Mouse (Mus musculus): ENCODE data around the gene Atp6v0b.

Atp6v0b gene

GRCm38 (mm10) chr4:117887133-117887532 lies at the start of gene Atp6v0b:
Gene Atp6v0b (minus strand): TSS chr4:117887333.
- DNase-seq (ENCODE audit: low read depth, low spot score) = peak; percentile 82

DNA sequence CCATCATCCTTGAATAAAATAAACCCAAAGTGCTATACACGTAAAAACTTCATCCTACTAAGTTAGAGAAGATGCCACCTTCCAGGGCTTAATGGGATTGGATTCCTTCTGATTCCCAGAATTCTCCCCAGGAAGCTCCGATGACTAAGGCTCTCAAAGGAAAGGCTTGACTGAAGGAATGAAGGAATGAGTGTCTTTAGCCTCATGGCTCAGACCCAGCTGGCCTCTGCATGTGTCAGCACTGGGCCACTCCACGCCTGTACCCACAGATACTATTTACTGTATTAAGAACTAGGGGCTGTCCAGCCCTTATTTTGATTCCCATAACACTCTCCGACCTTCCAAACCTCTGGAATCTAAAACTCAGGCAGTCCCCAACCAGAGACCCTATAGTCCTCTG lies 46.9 kb upstream of the Atp6v0b start:
- no peak for DNase-seq (ENCODE audit: low read depth, low spot score)

DNA sequence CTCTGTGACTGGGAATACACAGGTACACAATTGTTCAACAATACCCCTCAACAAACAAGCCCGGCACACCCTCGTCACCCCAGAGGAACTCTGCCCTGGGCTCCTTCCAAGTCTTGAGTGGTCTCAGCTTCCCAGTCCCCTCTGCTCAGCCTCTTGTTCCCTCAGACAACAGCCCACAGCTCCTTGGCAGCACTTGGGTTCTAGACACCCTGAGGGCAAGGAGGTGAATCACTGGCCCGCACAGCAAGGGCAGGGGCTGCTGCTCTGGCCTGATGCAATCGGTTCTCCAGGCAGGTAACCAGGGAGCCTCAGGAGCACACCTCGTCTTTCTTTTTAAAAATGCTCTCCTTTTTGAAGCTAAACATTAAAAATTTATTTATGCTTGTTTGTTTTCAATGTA lies 46.1 kb upstream of the Atp6v0b start:
- no peak for DNase-seq (ENCODE audit: low read depth, low spot score)

- peak; percentile 34 for DNase-seq (ENCODE audit: low read depth, low spot score)
Measured at GRCm38 (mm10) chr4:117929391-117929881, 42.3 kb upstream of the Atp6v0b start, which contains the start of gene Artn. Gene Artn (minus strand): TSS chr4:117929763.

GRCm38 (mm10) chr4:117928699-117929241 lies 41.6 kb upstream of the Atp6v0b start:
- DNase-seq (ENCODE audit: low read depth, low spot score) = peak; percentile 85

- peak; percentile 49 for DNase-seq (ENCODE audit: low read depth, low spot score)
Measured at GRCm38 (mm10) chr4:117928234-117928633, 41.1 kb upstream of the Atp6v0b start.

- no peak for DNase-seq (ENCODE audit: low read depth, low spot score)
Measured at GRCm38 (mm10) chr4:117926545-117927482, 39.7 kb upstream of the Atp6v0b start.

GRCm38 (mm10) chr4:117924916-117925315 lies 37.8 kb upstream of the Atp6v0b start:
- no peak for DNase-seq (ENCODE audit: low read depth, low spot score)

- DNase-seq (ENCODE audit: low read depth, low spot score) = no peak
Measured at GRCm38 (mm10) chr4:117923450-117923849, 36.3 kb upstream of the Atp6v0b start.

DNA sequence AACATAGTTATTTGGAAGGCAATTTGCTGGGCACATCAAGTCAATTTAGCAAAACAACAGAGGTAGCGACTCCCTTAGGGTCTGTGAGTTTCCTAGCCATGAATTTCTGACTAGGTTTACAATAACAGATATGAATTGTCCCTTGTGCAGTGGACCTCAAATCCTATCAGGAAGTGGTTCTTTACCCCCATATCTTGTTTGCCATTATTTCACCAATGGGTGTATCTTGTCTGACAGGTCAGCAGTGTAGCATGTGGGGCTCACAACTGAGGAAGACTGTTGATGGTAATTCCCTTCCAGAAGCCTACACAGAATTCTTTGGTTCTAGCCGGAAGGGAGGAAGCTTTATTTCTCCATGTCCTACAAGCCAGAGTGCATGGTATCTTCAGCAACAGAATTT lies 34.2 kb upstream of the Atp6v0b start:
- no peak for DNase-seq (ENCODE audit: low read depth, low spot score)

GRCm38 (mm10) chr4:117918762-117919161 lies 31.6 kb upstream of the Atp6v0b start:
- DNase-seq (ENCODE audit: low read depth, low spot score) = no peak

- DNase-seq (ENCODE audit: low read depth, low spot score) = no peak
Measured at GRCm38 (mm10) chr4:117918261-117918660, 31.1 kb upstream of the Atp6v0b start.

DNA sequence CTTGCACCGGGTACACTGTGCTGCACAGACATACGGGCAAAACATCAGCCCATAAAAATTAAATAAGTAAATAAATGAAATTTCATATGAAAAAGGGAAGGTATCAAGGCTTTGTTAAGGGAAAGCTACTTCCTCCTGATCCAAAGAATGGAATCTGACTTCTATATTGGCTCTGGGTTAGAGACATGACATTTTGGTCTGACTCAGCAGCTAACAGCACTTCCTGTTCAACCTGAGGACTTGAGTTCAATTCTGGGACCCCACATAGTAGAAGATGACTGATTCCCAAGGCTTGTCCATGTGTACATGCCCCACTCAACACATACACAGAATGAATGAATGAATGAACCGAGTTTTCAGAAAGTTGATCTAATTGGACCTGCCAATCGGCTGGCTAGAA lies 30.7 kb upstream of the Atp6v0b start:
- no peak for DNase-seq (ENCODE audit: low read depth, low spot score)

DNA sequence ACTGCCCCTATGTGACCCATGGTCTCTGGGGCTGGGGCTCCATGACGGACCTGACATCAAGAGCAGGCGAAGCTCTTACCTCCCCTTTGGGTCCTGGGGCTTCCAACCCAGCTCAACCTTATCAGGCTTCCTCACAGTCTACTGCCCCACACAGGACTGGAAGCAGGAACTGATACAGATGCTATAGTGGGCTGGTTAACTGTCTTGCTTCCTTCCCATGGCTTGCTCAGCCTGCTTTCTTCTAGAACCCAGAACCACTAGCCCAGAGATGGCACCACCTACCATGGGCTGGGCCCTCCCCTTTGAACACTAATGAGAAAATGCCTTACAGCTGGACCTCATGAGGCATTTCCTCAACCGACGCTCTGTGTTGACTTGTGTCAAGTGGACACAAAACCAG lies 30.3 kb upstream of the Atp6v0b start:
- DNase-seq (ENCODE audit: low read depth, low spot score) = no peak

- DNase-seq (ENCODE audit: low read depth, low spot score) = no peak
Measured at GRCm38 (mm10) chr4:117916386-117916785, 29.3 kb upstream of the Atp6v0b start.

DNA sequence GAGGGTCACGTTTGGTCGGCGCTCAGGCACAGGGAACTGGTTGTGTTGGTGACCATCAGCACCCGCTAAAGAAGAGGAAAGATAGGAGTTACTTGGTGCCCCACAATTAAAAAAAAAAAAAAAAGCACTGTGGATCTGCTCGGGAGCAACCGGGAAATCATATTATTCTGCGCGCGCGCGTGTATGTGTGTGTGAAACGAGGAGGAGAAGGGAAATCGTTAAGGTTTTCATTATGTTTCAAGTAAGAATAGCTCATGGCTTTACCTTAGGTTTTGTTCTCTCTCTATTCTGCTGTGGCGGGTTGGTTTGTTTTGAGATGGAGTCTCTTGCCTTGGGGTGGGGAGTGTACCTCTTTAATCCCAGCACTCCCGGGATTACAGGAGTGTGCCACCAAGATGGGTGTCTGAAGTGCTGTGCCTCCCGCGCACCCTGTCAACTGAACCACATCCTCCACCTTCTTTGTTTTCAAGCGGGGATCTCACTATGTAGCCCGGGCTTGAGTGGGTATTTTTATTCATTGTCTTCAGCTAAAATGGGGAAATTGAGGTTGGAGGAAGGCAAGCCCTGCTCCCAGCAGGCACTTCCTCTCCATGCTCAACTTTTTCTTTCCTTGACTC lies 28.5 kb upstream of the Atp6v0b start:
- no peak for DNase-seq (ENCODE audit: low read depth, low spot score)

DNA sequence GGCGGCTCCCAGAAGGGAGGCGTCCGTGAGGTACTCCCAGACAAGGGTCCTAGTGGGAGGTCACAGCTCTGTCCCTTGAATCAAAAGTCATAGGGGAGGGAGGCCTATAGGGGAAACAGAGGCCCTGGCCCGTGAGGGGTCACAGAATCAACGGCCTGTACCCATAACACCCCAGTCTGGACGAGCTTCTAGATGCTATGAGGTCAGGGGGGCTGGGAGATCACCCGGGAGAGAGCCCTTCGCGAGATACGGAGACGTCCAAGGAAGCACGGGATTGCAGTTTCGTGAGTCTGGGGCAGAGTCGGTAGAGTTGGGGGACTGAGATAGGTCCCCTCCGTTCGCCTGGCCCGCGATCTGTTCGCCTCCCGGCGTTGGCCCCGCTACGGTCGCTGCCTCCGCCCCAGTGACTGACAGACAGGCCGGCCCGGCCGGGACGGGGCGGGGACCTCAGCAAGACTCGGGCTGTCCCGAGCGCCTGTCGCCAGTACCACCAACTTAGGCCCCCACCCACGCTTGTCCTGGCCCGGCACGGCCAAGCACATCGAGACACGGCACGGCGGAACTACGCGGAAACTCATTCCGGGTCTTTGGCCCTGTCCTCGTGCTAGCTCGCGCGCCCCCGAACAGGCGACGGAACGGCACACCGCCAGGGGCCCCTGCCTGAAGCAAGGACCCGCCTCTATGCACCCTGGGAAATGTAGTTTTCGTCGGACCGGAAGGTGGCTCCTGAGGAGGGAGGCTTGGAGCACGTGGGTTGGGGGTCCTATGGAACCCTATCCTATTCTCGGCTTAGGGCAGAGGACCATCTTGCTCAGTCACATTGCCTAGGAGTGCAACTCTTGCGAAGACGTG lies 27.7 kb upstream of the Atp6v0b start, which contains the start of gene Ipo13:
Gene Ipo13 (minus strand): TSS at position 409 of the 852 bp plus-strand sequence.
- peak; percentile 87 for DNase-seq (ENCODE audit: low read depth, low spot score)

DNA sequence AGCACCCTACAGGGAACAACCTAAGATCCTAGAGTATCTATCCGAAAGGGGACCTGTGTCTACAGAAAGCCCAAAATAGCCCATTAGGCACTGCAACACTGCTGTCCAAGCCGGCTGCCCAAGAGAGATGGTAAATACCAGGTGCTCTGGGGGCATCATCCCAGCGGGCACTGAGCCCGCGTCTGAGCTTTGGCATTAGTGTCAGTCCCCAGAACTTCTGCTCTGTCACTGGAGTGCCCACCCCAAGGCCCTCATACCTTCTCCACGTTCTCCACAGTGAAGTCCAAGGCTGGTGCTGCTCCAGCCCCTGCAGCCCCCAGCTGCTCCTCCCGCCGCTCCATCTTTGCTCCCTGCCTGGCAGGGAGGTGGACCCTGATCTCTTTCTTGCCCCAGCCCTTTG lies 26.9 kb upstream of the Atp6v0b start:
- no peak for DNase-seq (ENCODE audit: low read depth, low spot score)

- no peak for DNase-seq (ENCODE audit: low read depth, low spot score)
Measured at GRCm38 (mm10) chr4:117913421-117913820, 26.3 kb upstream of the Atp6v0b start.

DNA sequence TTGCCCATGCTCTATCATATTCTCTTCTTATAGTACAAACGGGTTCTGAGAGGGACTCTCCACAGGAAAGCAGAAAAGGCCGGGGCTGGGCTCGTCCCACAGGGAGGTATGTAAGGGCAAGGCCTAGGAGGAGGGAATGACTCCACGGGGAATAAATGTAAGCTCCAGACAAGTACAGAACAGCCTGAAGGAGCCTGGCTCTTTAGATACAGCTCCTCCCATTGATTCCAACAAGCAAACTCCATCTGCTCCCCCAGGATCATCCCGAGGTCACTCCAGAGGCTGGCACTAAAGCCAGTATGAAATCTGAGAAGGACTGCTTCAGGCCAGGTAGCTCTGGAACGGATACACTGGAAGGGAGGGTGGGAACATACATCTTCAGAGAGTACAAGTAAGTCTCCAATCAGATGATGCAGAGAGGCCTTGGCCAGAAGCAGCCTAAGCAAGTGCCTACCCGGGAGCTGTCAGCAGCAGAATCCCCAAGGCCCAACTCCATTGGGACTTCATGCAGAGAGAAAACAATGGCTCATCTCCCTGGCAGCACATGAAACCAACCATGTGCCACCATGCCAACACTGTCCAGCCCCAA lies 25.6 kb upstream of the Atp6v0b start:
- DNase-seq (ENCODE audit: low read depth, low spot score) = no peak

DNA sequence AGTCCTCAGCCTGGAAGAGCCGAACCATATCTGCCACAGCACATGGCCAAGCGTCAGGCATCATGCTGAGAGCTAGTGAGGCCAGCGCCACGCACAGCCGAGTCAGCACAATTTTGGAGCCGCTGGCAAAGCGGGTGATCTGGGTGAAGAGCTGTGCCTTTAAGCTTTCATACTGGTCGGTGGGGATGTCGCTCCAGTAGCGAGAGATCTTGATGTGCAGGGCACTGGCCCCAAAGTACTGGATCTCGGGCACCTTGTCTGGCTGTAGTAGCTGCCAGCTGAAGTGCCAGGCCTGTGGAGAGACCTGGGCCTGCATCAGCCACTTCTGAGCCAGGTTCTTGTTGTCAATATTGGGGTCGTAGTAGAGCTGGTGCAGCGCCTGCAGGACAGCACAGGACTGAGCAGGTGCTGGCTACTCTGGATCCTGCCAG lies 25.0 kb upstream of the Atp6v0b start:
- no peak for DNase-seq (ENCODE audit: low read depth, low spot score)
